Mouse (Mus musculus) 416B (cell line): ENCODE measurements around the gene Sned1.
"Not testable (repeated sequence)": the region's sequence is repeated elsewhere in the genome, so short reads cannot be mapped to it uniquely, and the experiment has no call there.

ENCODE experiments used
- DNase-seq: peaks from one replicate; pipeline ENCODE4 v3.0.0; 2011; ENCODE audit warnings: low read depth

Gene Sned1

DNA sequence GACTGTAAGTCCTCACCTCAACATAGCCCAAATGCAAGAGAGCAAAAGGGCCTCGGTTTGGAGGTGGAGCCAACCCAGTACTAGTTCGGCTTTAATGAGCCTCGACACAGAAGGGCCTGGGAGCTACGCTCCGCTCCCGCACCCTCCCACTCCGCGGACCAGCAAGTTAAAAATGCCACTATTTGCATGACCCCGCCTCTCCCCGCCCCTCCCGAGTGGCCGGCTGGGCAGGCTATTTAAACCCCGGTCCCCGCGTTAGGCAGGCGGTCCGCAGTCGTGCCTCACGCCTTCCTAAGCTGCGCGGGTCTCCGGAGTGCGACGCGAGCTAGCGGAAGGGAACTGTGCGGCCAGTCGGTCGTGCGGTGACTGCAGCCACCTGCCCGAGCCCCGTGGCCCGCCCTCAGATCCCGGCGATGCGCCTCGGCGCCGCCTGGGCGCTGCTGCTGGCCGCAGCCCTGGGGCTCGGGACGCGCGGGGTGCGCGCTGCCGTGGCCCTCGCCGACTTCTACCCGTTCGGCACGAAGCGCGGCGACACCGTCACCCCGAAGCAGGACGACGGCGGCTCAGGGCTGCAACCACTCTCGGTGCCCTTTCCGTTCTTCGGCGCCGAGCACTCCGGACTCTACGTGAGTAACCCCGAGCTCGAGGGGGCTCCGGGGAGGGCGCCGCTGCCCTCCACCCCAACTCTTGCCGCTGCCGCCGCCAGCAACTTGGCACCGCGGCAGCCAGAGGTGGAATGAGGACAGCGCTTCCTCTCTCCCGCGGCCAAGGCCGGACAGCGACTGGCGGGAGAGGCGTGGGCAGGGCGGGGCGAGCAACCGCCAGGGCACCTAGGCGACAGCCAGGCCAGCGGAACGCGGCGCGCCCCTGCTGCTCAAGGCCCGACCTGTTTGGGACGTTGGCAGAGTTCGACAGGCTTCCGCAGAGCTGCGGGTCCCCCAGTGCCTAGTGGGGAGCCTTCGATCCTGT is at the start of gene Sned1:
Sned1 (plus strand) TSS at position 266 of the 969 bp plus-strand sequence.
- DNase-seq, result no peak

DNA sequence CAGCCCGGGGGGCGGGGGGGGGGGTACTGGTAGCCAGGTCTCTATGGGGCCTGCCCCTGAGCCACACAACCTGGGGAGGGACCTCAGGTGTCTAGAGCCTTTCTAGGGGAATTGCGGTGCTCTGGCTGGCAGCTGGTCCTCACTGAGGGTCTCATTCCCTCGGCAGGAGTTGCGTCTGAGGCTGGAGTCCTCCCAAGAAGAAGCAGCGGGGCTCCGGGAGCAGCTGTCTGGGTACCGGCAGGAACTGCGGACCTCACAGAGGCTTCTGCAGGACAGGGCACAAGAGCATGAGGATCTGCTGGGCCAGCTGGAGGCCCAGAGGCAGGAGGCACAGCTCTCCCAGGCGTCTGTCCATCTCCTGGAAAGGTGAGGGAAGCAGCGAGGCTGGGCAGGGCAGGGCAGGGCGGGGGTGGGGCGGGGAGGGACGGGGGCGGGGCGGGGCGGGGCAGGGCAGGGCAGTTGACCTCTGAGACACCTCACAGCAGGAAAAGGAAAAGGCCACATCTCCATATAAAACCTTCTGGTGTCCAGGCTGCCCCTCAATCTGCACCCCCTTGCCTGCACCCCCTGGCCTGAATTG is 44.8 kb upstream of the Sned1 start:
- no peak for DNase-seq

DNA sequence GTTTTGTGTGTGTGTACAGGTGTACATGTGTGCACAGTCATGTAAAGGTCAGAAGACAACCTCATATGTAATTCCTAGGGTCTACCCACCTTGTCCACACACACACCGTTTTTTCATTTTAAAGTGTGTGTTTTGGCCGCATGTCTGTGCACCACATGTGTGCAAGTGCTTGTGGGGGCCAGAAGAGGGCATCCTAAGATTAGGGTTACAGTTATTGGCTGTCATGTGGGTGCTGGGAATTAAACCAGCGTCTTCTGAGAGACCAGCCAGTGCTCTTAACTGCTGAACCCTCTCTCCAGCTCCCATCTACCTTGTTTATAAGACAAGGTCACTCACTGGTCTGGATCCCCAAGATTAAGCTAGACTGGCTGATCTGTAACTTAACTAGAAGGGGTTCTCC is 40.7 kb upstream of the Sned1 start:
- no peak for DNase-seq

DNA sequence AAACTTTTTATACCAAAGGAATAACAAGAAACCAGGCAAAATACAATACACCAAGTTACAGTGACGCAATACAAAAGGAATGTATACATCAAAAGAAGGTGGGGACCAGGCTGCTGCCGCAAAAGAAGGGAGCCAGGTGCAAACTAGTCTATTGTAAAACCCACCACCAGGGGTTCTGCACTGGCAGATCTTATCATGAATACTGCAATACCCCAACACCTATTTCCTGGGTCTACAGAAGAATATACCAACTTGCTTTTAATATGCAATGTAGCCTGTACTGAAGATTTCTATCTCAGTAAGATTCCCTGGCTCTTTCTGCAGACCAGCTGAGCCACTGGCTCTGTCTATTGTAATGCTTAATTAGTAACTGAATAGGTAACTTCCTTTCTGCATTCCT is 38.2 kb upstream of the Sned1 start:
- DNase-seq, result not testable (repeated sequence)

DNA sequence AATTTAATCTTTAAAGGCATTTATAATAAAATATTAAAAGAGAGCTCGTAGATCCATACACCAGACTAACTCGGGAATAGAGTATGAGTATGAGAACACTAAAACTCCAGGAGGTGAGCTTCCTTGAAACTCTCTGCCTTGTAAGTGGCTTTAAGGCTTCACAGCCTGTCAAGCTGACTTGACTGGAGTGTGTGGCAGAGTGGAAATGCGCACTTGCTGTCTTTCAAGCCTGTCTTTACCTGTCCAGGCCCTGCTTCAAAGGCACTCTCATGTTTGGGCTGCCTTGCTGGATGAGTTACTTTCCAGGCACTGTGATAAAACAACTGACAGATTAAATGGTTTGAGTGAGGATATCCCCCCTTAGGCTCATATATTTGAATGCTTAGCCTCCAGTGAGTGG is 37.7 kb upstream of the Sned1 start:
- no peak for DNase-seq

DNA sequence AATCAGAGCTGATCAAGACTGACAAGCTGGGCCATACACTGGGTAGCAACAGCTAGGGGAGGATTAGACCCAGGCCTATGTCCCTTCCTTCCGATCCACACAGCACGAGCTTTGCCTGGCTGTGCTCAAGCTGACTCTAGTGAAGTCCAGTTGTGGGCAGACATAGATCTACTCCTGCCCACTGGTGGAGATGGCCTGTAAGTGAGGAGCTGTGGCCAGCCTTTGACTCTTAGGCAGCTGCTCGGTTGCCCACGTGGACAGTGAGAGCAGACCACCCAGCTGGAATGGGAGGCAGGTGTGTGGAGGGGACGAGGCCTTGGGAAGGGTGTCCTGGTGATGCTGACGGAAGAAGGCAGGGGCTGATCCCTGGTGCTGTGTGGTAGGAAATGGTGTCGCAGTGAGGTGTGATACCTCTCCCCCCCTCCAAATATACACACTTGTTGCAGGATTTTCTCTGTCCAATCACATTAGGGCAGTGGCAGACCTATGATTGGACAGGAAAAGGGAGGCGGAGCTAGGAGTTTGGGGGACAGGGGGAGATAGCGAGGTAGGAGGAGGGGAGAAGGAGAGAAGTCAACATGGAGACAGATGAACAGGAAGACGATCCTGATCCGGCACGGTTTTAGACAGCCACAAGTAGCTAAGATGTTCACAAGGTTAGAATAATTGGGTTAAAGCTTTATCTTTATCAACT is 29.2 kb upstream of the Sned1 start:
- no peak for DNase-seq

DNA sequence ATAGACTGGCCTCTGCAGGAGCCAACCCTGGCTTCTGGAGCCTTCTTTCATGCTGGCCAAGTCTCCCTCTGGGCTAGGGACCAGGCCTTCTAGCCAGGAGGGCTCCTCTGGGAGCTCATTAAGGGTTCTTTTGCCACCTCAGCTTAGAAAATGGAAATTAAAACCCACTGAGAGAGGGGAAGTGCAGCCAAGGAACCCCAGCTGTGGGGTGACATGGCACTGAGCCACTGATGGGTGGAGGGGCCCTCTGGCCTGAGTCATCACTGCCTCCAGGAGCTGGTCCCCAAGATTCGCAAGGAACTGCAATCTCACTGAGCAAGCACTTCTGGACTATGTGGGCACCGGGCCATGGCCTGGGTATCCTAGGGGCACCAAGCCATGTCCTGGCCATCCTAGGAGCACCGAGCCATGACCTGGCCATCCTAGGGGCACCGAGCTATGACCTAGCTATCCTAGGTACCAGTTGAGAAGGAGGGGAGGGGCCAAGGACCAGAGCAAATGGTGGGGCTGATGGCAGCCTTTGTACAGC is 28.0 kb upstream of the Sned1 start:
- no peak for DNase-seq

DNA sequence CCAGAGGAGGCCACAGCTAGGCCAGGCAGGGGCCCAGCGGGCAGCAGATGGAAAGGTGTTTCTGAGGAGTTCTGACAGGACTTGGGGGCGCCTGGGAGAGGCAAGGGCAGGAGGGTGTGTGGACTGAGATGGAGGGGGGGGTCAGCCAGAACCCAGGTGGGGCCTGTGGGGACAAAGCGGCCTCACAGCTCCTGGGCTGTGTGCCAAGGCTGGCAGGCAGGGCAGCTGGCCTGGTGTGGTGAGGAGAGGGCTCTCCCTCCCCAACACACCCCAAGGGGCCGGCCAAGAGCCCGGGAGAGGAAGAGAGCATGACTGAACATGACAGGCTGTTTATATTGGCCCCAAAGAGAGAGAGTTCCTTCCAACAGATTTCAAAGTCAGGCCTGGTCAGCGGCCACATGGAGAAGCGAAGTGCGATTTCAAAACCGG is 25.4 kb upstream of the Sned1 start:
- peak; percentile 16 for DNase-seq

DNA sequence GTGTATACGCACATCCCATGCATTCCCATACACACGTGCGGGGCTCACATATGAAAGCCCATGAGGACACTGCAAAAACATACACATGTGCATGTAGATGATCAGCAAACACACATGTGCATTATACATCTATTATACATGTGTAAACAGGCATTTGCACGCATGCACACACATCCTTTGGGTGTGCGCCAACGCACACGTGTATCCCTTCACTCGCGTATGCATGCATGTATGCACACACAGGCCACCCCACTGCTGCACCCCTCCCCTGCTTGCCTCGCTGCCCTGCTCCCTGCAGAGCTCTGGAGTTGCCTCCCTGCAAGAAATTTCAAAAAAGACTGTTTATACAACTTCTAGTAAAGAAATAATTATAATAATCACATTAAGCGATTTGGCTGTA is 24.6 kb upstream of the Sned1 start:
- DNase-seq, result no peak

DNA sequence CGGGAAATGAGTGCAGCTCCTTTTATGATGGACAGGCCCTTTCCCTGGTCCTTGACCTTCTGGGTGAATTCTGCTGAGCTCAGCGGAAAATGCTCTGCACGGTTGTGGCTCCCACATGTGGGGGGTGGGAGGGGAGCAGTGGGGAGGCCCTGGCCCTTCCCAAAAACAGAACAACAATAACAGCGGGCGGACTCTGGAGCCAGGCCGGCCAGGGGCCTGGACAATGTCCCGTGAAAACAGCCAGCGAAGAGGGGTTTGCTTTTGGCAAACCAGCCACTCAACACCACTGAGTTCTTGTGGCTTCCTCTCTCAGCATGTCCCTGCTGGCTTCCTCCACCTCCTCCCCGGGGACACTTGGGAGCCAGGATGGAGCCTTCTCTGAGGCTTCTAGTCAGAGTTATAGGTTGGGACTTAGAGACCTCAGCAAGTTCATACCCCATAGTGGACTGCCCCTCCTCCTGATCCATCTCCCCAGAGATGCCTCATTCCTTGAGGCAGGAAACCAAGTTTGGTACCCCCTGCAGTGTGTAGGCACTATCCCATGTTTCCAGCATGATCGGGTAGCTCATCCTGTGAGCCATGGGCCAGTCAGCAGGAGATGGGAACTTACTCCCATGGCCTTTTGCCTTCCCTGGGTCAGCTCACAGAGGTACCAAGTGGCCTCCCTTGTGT is 24.0 kb upstream of the Sned1 start:
- DNase-seq, result no peak

DNA sequence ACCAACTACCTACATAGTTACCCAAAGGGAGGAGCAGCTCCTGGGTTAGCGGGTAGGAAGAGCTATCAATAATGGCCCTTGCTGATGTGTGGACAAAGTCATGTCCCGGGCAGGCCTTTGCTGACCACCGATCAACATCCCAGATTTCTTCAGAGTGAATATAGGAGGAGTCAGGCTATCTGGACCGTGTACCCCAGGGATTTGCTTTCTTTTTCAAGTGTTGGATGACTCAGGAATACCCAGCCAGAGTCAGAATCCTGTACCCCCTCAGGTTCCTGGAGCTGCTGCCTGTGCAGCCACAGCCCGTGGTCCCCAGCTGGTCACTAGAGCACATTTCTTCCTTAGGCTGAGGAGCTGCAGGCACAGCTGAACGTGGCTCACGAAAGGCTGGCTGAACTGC is 23.2 kb upstream of the Sned1 start:
- DNase-seq, result no peak

DNA sequence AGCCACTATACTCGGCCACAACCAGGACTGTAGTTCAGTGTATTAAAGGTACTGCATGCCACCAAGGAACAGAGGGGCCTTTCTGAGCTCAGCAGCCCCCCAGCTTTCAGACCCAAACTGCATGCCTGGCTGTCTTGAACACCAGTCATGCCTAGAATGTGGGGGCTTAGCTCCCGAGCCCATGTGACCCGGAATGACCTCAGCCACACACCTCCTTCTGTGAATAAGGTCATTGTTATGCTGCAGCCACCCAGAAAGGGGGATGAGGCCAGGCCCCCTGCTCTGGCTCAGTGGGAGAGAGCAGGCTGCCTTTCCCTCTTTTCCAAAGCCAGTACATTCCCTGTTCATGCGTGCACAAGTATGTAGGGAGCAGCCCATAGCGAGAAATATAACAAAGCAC is 21.0 kb upstream of the Sned1 start:
- no peak for DNase-seq

DNA sequence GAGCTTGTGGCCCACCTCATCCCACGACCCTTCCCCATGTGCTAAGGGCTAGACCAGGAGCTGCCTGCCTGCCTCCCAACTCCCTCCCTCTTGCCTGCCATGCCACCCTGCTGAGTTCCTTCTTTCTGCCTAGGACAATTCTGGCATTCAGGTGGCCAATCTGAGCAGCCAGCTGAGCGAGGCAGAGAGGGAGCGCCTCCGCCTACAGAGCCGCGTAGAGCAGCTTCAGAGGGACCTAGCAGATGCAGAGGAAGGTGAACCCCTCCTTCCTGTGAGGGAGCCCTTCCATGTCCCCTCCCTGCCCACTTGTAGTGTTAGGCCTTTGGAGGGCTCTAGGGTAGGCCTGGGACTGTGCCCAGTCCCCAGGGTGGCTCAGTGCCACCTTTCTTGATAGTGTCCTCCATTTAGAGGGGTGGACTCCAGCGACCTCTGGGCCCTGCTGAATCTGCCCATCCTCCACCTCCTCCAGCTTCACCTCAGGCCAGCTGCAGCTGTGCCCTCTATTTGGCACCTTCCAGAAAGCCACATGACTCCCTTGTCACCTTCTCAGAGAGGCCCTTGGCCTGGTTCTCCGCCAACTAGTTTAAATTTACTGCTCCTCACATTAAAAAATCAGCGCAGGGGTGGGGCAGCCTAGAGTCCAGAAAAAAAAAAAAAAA is 18.7 kb upstream of the Sned1 start:
- no peak for DNase-seq

DNA sequence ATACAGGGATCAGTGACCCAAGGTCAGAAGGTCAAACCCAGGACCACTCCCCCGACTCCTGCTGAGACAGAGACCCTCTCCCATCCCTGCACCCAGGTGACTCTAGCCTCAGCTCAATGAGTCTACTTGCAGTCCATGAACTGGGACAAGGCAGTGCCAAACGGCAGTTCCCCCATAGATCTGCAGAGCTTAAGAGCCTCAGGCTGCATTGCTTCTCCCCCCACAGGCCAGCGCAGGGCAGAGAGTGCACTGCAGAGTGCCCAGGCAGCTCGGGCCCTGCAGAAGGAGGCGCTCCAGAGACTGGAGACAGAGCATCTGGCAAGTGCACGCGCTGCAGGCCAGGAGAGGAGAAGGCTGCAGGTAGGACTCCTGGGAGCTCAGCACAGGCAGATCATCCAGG is 18.1 kb upstream of the Sned1 start:
- DNase-seq, result no peak

DNA sequence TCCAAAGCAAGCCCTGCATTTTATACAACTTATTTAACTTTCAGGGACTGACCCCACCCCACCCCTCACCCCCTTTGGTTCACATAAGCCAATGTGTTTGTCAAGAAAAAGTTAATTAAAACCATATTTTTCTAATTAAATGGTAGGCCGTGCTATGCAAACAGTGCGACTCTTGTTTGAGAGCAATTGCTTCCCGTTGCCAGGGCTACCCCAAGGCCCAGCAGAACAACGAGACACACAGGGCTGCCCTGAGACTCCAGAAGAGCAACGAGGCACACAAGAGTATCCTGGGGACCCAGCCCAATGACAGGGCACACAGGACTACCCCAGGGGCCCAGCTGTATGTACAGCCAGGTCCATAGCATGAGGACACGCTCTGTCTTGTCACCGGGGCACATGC is 14.9 kb upstream of the Sned1 start:
- no peak for DNase-seq

DNA sequence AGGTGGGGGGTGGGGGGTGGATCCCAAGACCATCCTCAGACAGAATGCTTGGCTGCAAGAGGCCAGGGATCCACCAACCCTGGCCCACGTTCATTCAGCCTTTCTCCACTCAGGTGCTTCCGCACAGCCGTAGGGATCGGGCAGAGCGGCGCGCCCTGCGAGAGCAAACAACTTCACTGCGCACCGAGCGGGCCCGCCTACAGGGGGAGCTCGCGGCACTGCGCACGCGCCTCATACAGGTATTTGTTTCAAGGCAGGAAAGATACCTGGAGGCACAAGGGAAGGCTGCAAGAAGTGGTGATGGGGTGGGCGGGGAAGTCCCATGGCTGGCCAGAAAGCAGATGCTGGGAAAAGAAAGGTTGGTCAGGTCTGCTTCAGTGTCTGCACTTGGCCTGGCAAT is 11.7 kb upstream of the Sned1 start:
- no peak for DNase-seq

DNA sequence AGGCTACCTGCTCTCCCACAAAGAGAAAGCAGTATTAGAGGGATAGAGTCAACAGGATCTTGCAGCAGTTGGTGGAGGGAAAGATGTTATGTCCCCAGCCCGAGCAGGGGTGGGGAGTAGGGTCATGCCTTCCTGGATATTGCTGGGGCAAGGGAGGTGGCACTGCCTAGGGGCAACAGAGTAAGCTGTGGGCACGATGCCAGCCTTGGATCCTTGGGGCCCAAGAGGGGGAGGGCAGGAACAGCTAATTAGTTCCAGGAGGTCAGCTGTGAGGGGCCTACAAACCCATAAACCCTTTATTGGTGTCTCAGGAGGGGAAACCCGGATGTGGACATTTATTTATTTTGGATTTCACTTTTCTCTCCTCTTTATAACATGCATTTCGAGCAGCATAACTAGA is 10.4 kb upstream of the Sned1 start:
- DNase-seq, result no peak

DNA sequence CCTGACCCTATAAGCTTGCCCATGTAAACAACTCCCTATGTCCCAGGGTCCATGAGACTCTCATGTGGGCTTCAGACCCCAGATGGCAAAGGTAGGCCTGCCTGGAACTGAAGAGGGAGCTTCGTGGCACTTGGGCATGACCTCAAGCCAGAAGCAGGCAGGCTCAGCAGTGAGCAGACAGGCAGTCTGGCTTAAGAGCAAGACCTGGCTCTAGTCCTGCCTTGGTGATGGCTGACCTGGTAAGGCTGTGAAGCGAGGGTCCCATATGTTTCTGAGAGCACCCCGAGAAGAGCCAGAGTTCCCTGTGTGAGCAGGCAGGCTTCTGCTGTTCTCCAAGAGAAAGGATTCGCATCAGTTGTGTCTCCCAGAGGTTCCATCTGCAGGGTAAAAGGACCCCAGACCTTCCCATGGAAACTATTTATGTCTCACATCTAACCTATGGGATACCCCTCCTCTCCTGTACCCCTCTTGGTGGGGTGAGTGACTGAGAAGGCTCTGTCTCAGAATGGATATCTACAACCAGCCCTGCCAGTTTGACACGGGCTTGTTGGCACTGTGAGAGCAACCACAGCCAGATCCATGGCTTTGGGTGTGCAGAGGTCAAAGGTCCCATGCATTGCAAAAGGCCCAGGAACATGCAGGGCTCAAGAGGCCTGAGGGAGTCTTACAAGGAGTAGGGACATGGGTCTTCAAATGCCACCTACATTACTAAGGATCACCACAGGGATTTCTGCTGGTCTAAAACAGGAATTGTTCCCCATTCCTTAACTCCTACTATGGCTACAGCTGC is 9.7 kb upstream of the Sned1 start:
- no peak for DNase-seq

DNA sequence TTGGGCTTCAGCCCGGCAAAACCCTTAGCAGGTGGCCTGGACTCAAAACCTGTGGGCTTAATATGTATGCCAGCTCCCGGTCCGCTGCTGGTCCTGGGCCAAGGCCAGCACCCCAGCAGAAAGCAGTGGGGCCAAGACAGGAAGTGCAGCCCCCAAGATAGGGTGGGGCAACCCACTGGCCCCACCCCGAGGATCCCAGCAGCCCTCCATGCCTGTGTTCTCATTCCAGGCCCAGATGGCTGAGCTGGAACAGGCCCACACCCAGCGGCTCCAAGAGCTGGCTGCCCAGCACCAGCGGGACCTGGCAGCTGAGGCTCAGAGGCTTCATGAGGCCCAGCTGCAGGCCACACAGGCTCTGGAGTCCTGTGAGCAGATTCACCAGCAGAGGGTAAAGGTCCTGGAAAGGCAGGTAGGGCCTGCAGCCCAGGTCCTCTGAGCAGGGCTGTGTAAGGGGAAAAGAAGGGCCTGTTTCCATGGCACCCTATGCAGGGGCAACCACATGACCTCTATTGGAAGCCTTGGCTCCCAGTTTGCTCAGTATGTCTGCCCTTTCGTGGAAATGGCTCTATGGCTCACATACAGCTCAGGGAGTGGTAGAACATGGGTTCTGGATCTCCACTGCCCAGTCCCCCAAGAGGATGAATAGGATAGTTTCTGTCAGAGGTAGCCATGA is 8.2 kb upstream of the Sned1 start:
- no peak for DNase-seq

DNA sequence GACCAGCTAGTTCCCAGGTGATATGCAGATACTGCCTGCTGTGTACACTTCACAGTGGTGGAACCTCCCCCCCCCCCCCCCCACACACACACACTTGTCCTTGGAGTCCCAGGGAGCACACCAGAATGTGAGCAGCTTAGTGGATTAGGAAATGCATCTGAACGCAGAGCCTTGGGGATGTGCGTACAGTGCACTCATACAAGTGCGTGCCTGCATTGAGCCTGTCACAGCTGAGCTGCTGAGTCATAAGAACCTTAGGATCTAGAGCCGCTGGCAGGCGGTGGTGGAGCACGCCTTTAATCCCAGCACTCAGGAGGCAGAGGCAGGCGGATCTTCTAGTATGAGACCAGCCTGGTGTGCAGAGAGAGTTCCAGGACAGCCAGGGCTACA is 7.7 kb upstream of the Sned1 start:
- no peak for DNase-seq
